Mouse (Mus musculus): ENCODE measurements around the gene Gm28635. TPM values are rescaled to one million over a fixed set of nuclear protein-coding genes. Genes with fewer than 3 reads are reported as not detected.
A peak's percentile ranks its signal among the peaks of the same experiment; 100 is the strongest.

The Gm28635 gene
- polyA plus RNA-seq, 1 experiment from 2014 or later, result not detected

- Histone ChIP-seq H3K27ac (peak overlapping the region; percentile 96), H3K9me3 (replicated peaks) (no peaks in the 10 kb centered on the region), H3K36me3 (peaks cover 22% of the 10 kb centered on the region), H3K4me3 (peak overlapping the region; percentile 83), H3K27me3 (ENCODE audit: low read depth, poor library complexity, severe bottlenecking) (no peaks in the 10 kb centered on the region), H3K4me1 (peaks cover 19% of the 10 kb centered on the region)
- under 1% methylated on average over 26 of the region's 26 CpGs for WGBS
- DNase-seq (ENCODE audit: low spot score), result no peak
Measured at GRCm38 (mm10) chr2:84714422-84714810, 36.6 kb upstream of the Gm28635 start.

- peaks cover 23% of the 10 kb centered on the region for H3K4me1 ChIP-seq
- no peak for DNase-seq (ENCODE audit: low spot score)
- no peak overlapping the region for H3K27ac ChIP-seq
- H3K27me3 ChIP-seq (ENCODE audit: low read depth, poor library complexity, severe bottlenecking), result no peaks in the 10 kb centered on the region
- no peak overlapping the region for H3K4me3 ChIP-seq
- 90% methylated on average over 2 of the region's 2 CpGs for WGBS
- peaks cover 47% of the 10 kb centered on the region for H3K36me3 ChIP-seq
- no peaks in the 10 kb centered on the region for H3K9me3 ChIP-seq (replicated peaks)
Measured at GRCm38 (mm10) chr2:84711898-84712297, 34.1 kb upstream of the Gm28635 start.

GRCm38 (mm10) chr2:84707523-84707922 lies 29.7 kb upstream of the Gm28635 start:
- no peak overlapping the region for H3K27ac ChIP-seq
- H3K36me3 ChIP-seq, result peaks cover 90% of the 10 kb centered on the region
- no peak overlapping the region for H3K4me3 ChIP-seq
- no peak for DNase-seq (ENCODE audit: low spot score)
- no peaks in the 10 kb centered on the region for H3K27me3 ChIP-seq (ENCODE audit: low read depth, poor library complexity, severe bottlenecking)
- H3K4me1 ChIP-seq, result peaks cover 6% of the 10 kb centered on the region
- no peaks in the 10 kb centered on the region for H3K9me3 ChIP-seq (replicated peaks)
- WGBS, result 56% methylated on average over 1 of the region's 1 CpGs

- no peaks in the 10 kb centered on the region for H3K27me3 ChIP-seq (ENCODE audit: low read depth, poor library complexity, severe bottlenecking)
- H3K27ac ChIP-seq, result no peak overlapping the region
- H3K9me3 ChIP-seq (replicated peaks), result no peaks in the 10 kb centered on the region
- no peak overlapping the region for H3K4me3 ChIP-seq
- H3K36me3 ChIP-seq, result peaks cover 97% of the 10 kb centered on the region
- peaks cover 6% of the 10 kb centered on the region for H3K4me1 ChIP-seq
- 83% methylated on average over 1 of the region's 1 CpGs for WGBS
- no peak for DNase-seq (ENCODE audit: low spot score)
Measured at GRCm38 (mm10) chr2:84705295-84705694, 27.5 kb upstream of the Gm28635 start.

DNA sequence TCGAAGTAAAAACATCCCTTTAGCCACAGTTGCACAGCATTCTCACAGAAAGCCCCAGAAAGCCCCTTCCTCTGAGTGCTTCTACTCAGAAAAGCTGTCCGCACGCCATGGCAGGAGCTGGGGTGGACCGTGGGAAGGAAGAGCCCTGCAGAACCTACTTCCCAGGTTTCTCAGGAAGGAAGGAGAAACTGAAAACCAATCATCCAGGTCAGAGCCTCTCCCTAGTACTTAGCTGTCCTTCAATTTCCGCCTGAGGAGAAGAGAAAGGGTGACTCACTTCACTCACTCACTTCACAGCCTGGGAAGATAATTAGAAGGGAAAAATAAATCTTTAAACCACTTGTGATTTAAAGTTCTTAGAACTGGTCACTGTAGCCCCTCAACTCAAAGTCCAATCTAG lies 26.5 kb upstream of the Gm28635 start:
- H3K4me3 ChIP-seq, result no peak overlapping the region
- DNase-seq (ENCODE audit: low spot score), result no peak
- no peaks in the 10 kb centered on the region for H3K9me3 ChIP-seq (replicated peaks)
- 92% methylated on average over 5 of the region's 5 CpGs for WGBS
- peaks cover 97% of the 10 kb centered on the region for H3K36me3 ChIP-seq
- no peaks in the 10 kb centered on the region for H3K27me3 ChIP-seq (ENCODE audit: low read depth, poor library complexity, severe bottlenecking)
- no peak overlapping the region for H3K27ac ChIP-seq
- H3K4me1 ChIP-seq, result peaks cover 6% of the 10 kb centered on the region

GRCm38 (mm10) chr2:84703497-84703896 lies 25.7 kb upstream of the Gm28635 start:
- Histone ChIP-seq H3K4me3 (no peak overlapping the region), H3K4me1 (peaks cover 6% of the 10 kb centered on the region), H3K27me3 (ENCODE audit: low read depth, poor library complexity, severe bottlenecking) (no peaks in the 10 kb centered on the region), H3K36me3 (peaks cover 97% of the 10 kb centered on the region), H3K27ac (no peak overlapping the region), H3K9me3 (replicated peaks) (no peaks in the 10 kb centered on the region)
- DNase-seq (ENCODE audit: low spot score), result no peak
- WGBS, result 94% methylated on average over 1 of the region's 1 CpGs

GRCm38 (mm10) chr2:84695007-84695695 lies 17.3 kb upstream of the Gm28635 start:
- Histone ChIP-seq H3K4me3 (no peak overlapping the region), H3K27me3 (ENCODE audit: low read depth, poor library complexity, severe bottlenecking) (no peaks in the 10 kb centered on the region), H3K27ac (no peak overlapping the region), H3K9me3 (replicated peaks) (no peaks in the 10 kb centered on the region), H3K4me1 (no peaks in the 10 kb centered on the region), H3K36me3 (peaks cover 96% of the 10 kb centered on the region)
- DNase-seq (ENCODE audit: low spot score), result no peak
- WGBS, result 92% methylated on average over 5 of the region's 5 CpGs

DNA sequence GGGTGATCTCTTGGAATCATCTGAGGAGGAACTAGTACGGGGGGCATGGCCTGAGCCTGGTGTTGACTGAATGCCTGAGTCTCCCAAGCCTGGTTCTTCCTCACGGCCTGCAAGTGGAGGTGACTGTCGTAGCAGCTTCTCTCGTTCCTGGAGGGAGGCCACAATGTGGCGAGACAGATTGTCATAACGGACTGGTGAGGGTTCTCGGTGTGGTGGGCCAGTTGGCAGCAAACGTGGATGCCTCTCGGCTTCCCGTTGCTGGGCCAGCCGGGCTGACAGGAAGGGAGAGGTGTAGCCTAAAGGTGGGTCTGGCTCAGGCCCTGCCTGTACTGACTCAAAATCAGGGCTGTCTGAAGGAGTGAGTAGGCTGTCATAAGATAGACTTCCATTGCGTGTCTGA lies 12.2 kb upstream of the Gm28635 start:
- Histone ChIP-seq H3K4me1 (no peaks in the 10 kb centered on the region), H3K27me3 (ENCODE audit: low read depth, poor library complexity, severe bottlenecking) (no peaks in the 10 kb centered on the region), H3K36me3 (peaks cover 98% of the 10 kb centered on the region), H3K4me3 (no peak overlapping the region), H3K9me3 (replicated peaks) (no peaks in the 10 kb centered on the region), H3K27ac (no peak overlapping the region)
- DNase-seq (ENCODE audit: low spot score), result no peak
- 93% methylated on average over 12 of the region's 12 CpGs for WGBS

DNA sequence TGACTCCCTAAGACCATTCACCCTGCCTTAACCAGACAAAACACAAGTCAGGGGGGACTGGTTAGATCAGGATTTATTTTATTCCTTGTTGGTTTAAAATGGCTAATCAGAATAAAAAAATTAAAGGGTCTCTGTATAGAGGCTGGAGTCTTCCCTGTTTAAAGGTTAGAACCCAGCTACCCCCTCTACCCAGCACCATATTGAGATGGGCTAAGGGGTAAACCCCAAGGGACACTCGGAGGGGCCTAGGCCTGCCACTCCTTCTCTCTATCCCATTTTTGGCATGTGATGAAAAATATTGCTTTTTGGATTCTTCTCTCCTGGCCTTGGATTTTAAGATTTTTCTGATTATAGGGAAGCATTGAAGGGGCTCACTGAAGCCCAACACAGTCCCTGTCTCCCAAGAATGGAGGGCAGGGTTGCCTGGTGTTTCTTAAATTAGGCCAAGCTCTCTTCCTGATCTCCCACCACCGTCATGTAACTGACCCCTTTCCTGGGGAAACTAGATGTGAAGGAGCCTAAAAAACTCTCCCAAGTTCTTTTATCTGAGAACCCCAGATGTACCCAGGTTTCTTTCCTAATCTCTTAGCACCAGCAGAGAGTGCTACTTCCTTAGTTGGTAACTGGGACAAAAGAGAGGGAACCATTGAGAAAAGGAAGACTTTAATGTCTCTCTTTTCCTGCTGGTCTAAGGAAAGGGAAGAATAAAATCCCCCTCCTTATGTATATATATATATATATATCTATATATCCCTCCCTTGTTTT lies 10.4 kb upstream of the Gm28635 start:
- no peak overlapping the region for H3K4me3 ChIP-seq
- no peak for DNase-seq (ENCODE audit: low spot score)
- peaks cover 90% of the 10 kb centered on the region for H3K36me3 ChIP-seq
- H3K27me3 ChIP-seq (ENCODE audit: low read depth, poor library complexity, severe bottlenecking), result no peaks in the 10 kb centered on the region
- H3K27ac ChIP-seq, result no peak overlapping the region
- 76% methylated on average over 2 of the region's 2 CpGs for WGBS
- H3K9me3 ChIP-seq (replicated peaks), result no peaks in the 10 kb centered on the region
- H3K4me1 ChIP-seq, result no peaks in the 10 kb centered on the region

GRCm38 (mm10) chr2:84682605-84683183 lies 4.9 kb upstream of the Gm28635 start:
- Histone ChIP-seq H3K27ac (no peak overlapping the region), H3K27me3 (ENCODE audit: low read depth, poor library complexity, severe bottlenecking) (no peaks in the 10 kb centered on the region), H3K4me3 (no peak overlapping the region), H3K9me3 (replicated peaks) (no peaks in the 10 kb centered on the region), H3K4me1 (peaks cover 9% of the 10 kb centered on the region), H3K36me3 (peaks cover 62% of the 10 kb centered on the region)
- 83% methylated on average over 6 of the region's 6 CpGs for WGBS
- DNase-seq (ENCODE audit: low spot score), result no peak

DNA sequence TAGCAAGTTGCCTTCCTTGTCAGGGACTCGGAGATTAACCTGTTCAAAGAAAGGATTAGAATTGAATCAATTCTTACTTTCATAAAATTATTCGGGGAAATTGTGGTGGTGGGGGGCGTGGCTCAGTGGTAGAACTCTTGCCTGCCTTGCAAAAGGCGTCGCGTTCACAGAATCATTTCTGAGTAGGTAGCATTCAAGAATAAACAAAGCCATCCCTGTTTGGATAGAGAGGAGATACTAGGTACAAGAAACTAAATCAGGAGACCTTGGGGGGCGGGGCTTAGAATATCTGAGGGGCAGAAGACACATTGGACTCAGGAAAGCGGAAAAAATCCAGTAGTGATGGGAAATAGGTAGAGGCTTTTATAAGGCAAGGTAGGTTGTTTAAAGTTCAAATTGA lies 1.2 kb upstream of the Gm28635 start, which contains the start of gene Tmx2:
Gene Tmx2, minus strand, starts transcription at position 125 of the 400 bp plus-strand sequence.
- Histone ChIP-seq H3K27me3 (ENCODE audit: low read depth, poor library complexity, severe bottlenecking) (no peaks in the 10 kb centered on the region), H3K27ac (peak within 1 kb of the TSS; percentile 85), H3K36me3 (peaks cover 50% of the 10 kb centered on the region), H3K9me3 (replicated peaks) (no peaks in the 10 kb centered on the region), H3K4me3 (peak within 1 kb of the TSS; percentile 89), H3K4me1 (peaks cover 16% of the 10 kb centered on the region)
- no peak for DNase-seq (ENCODE audit: low spot score)
- WGBS, result 21% methylated on average over 8 of the region's 8 CpGs

GRCm38 (mm10) chr2:84677270-84677967 lies 422 bp downstream of the Gm28635 start:
- peaks cover 59% of the 10 kb centered on the region for H3K36me3 ChIP-seq
- peak overlapping the region; percentile 58 for H3K27ac ChIP-seq
- no peak for DNase-seq (ENCODE audit: low spot score)
- H3K4me1 ChIP-seq, result peaks cover 16% of the 10 kb centered on the region
- H3K27me3 ChIP-seq (ENCODE audit: low read depth, poor library complexity, severe bottlenecking), result no peaks in the 10 kb centered on the region
- no peaks in the 10 kb centered on the region for H3K9me3 ChIP-seq (replicated peaks)
- H3K4me3 ChIP-seq, result peak overlapping the region; percentile 89
- WGBS, result 10% methylated on average over 22 of the region's 22 CpGs

Measured in limb, embryonic 10.5 days (tissue).